Mouse (Mus musculus): Measurements from ENCODE around the gene Klhl29.

- no peak for TF ChIP-seq CTCF (IDR thresholded peaks at IDR 0.05; ENCODE audit: control insufficient read depth, insufficient read depth, low read length)
- TF ChIP-seq POLR2A (IDR thresholded peaks at IDR 0.05; ENCODE audit: borderline replicate concordance, control insufficient read depth, low read depth, low read length): no peak
These were observed 164.7 kb downstream of the Klhl29 start for GRCm38 (mm10) chr12:5210786-5211185.

All from bone marrow, adult 2 months (tissue).